In genomic region chr5:31094100-31094798, GRCm38 (mm10) we compare ENCODE assay signal across 8 mouse cellular contexts. TPM values are rescaled to one million over a fixed set of nuclear protein-coding genes. Genes with fewer than 3 reads are reported as not detected.
DNase-seq lines count a peak whose midpoint lies in the region; ATAC-seq and TF ChIP-seq lines count a peak whose summit lies in the region.

No protein-coding gene starts in this region.

- peak overlapping the region; percentile 68 for H3K4me2 ChIP-seq in lung, embryonic 14.5 days
- peak overlapping the region; percentile 13 for H3K4me2 ChIP-seq in embryonic facial prominence, embryonic 11.5 days (ENCODE audit: low read depth, low read length)
- H3K4me2 ChIP-seq in intestine, postnatal 0 days (replicated peaks; ENCODE audit: low read depth): peak overlapping the region; percentile 79
- peak overlapping the region; percentile 68 for H3K4me2 ChIP-seq in neural tube, embryonic 15.5 days

- no peak overlapping the region for H3K9ac ChIP-seq in lung, embryonic 14.5 days
- H3K9ac ChIP-seq in embryonic facial prominence, embryonic 11.5 days (replicated peaks; ENCODE audit: low read length): no peak overlapping the region
- H3K9ac ChIP-seq in intestine, postnatal 0 days (ENCODE audit: low read depth, low read length): no peak overlapping the region
- no peak overlapping the region for H3K9ac ChIP-seq in neural tube, embryonic 15.5 days (replicated peaks)

- TF ChIP-seq CTCF in lung, embryonic 14.5 days (IDR thresholded peaks at IDR 0.05; ENCODE audit: low read depth): no peak
- no peak for TF ChIP-seq CTCF in intestine, postnatal 0 days (IDR thresholded peaks at IDR 0.05; ENCODE audit: low read depth)

- H3K9me3 ChIP-seq in lung, embryonic 14.5 days (ENCODE audit: low read depth, low read length): no peaks in the 10 kb centered on the region
- no peaks in the 10 kb centered on the region for H3K9me3 ChIP-seq in embryonic facial prominence, embryonic 11.5 days (replicated peaks; ENCODE audit: control insufficient read depth, low read length)
- H3K9me3 ChIP-seq in intestine, postnatal 0 days (ENCODE audit: control insufficient read depth): no peaks in the 10 kb centered on the region
- H3K9me3 ChIP-seq in neural tube, embryonic 15.5 days (replicated peaks): no peaks in the 10 kb centered on the region

- 3% methylated on average over 29 of the region's 29 CpGs for WGBS in lung, embryonic 14.5 days
- 2% methylated on average over 29 of the region's 29 CpGs for WGBS in embryonic facial prominence, embryonic 11.5 days
- WGBS in intestine, postnatal 0 days: 2% methylated on average over 29 of the region's 29 CpGs
- WGBS in neural tube, embryonic 15.5 days: 1% methylated on average over 29 of the region's 29 CpGs

- H3K4me1 ChIP-seq in lung, embryonic 14.5 days (ENCODE audit: insufficient read depth): peaks cover 4% of the 10 kb centered on the region; the same call in 1 of the 2 replicates
- H3K4me1 ChIP-seq in embryonic facial prominence, embryonic 11.5 days (ENCODE audit: control insufficient read depth, insufficient read depth, low read length): peaks cover 4% of the 10 kb centered on the region
- H3K4me1 ChIP-seq in intestine, postnatal 0 days (replicated peaks; ENCODE audit: control insufficient read depth, insufficient read depth, low read length): peaks cover 3% of the 10 kb centered on the region; the same call in 1 of the 2 replicates
- peaks cover 54% of the 10 kb centered on the region for H3K4me1 ChIP-seq in neural tube, embryonic 15.5 days

- no peak for ATAC-seq in lung, embryonic 14.5 days (ENCODE audit: insufficient read depth)
- no peak for ATAC-seq in embryonic facial prominence, embryonic 11.5 days (replicated peaks; ENCODE audit: insufficient number of reproducible peaks, low FRiP score, low TSS enrichment, low read depth)
- ATAC-seq in intestine, postnatal 0 days: no peak
- ATAC-seq in neural tube, embryonic 15.5 days (ENCODE audit: low FRiP score): no peak

- DNase-seq in lung, embryonic 14.5 days: no peak
- DNase-seq in lung, postnatal 36 days: no peak
- DNase-seq in embryonic facial prominence, embryonic 11.5 days (ENCODE audit: low spot score): peak; percentile 62
- DNase-seq in yolk sac, embryonic 10.5 days (ENCODE audit: low spot score): no peak
- no peak for DNase-seq in cerebellum, postnatal 25 days
- no peak for DNase-seq in cerebellum, postnatal 4 days (ENCODE audit: low spot score in 2 of 2)

- H3K4me3 ChIP-seq in lung, embryonic 14.5 days (ENCODE audit: low read depth, low read length): peak overlapping the region; percentile 31
- peak overlapping the region; percentile 12 for H3K4me3 ChIP-seq in embryonic facial prominence, embryonic 11.5 days (ENCODE audit: low read depth, low read length)
- H3K4me3 ChIP-seq in intestine, postnatal 0 days (ENCODE audit: low read depth, low read length): peak overlapping the region; percentile 47
- peak overlapping the region; percentile 53 for H3K4me3 ChIP-seq in neural tube, embryonic 15.5 days (replicated peaks)

- H3K36me3 ChIP-seq in lung, embryonic 14.5 days (ENCODE audit: insufficient read depth): no peaks in the 10 kb centered on the region
- no peaks in the 10 kb centered on the region for H3K36me3 ChIP-seq in embryonic facial prominence, embryonic 11.5 days (replicated peaks; ENCODE audit: control insufficient read depth, insufficient read depth, low read depth, low read length)
- no peaks in the 10 kb centered on the region for H3K36me3 ChIP-seq in intestine, postnatal 0 days (ENCODE audit: control insufficient read depth, insufficient read depth)
- H3K36me3 ChIP-seq in neural tube, embryonic 15.5 days: no peaks in the 10 kb centered on the region

- H3K27ac ChIP-seq in lung, embryonic 14.5 days (ENCODE audit: low read depth): no peak overlapping the region
- no peak overlapping the region for H3K27ac ChIP-seq in embryonic facial prominence, embryonic 11.5 days (replicated peaks; ENCODE audit: low read depth, low read length)
- no peak overlapping the region for H3K27ac ChIP-seq in intestine, postnatal 0 days (ENCODE audit: low read depth, low read length)
- H3K27ac ChIP-seq in neural tube, embryonic 15.5 days (replicated peaks): no peak overlapping the region

- H3K27me3 ChIP-seq in lung, embryonic 14.5 days (ENCODE audit: insufficient read depth, low read length): peaks cover 85% of the 10 kb centered on the region
- H3K27me3 ChIP-seq in embryonic facial prominence, embryonic 11.5 days (ENCODE audit: control insufficient read depth, insufficient read depth, low read length): peaks cover 80% of the 10 kb centered on the region
- H3K27me3 ChIP-seq in intestine, postnatal 0 days (replicated peaks; ENCODE audit: control insufficient read depth, insufficient read depth, low read length): peaks cover 72% of the 10 kb centered on the region
- peaks cover 81% of the 10 kb centered on the region for H3K27me3 ChIP-seq in neural tube, embryonic 15.5 days (replicated peaks)

RNA-seq across cellular contexts. Expression of gene Dnajc5g, which starts 11.8 kb away (rescaled TPM):
- polyA plus RNA-seq in lung, embryonic 14.5 days (2014; fragmentation: Nextera tagmentation; extraction: Ambion mirVana): not detected in 2 replicates
- not detected in 2 replicates for polyA plus RNA-seq in embryonic facial prominence, embryonic 11.5 days (2014; fragmentation: Nextera tagmentation; extraction: Ambion mirVana)
- polyA plus RNA-seq in intestine, postnatal 0 days (2015; fragmentation: Nextera tagmentation; extraction: Ambion mirVana): not detected in 2 replicates
- polyA plus RNA-seq in neural tube, embryonic 15.5 days (2015; fragmentation: Nextera tagmentation; extraction: Ambion mirVana): not detected in 2 replicates

RNA-seq across cellular contexts. Expression of gene Slc30a3, which starts 13.8 kb away (rescaled TPM):
- polyA plus RNA-seq in lung, embryonic 14.5 days (2014; fragmentation: Nextera tagmentation; extraction: Ambion mirVana): 0.38 TPM in 1 of 2 replicates, not detected in the other
- 0.46 and 0.59 TPM in 2 replicates for polyA plus RNA-seq in embryonic facial prominence, embryonic 11.5 days (2014; fragmentation: Nextera tagmentation; extraction: Ambion mirVana)
- polyA plus RNA-seq in intestine, postnatal 0 days (2015; fragmentation: Nextera tagmentation; extraction: Ambion mirVana): 0.10 TPM in 1 of 2 replicates, not detected in the other
- polyA plus RNA-seq in neural tube, embryonic 15.5 days (2015; fragmentation: Nextera tagmentation; extraction: Ambion mirVana): 44.9 and 55.5 TPM in 2 replicates

RNA-seq across cellular contexts. Expression of gene Trim54, which starts 22.3 kb away (rescaled TPM):
- polyA plus RNA-seq in lung, embryonic 14.5 days (2014; fragmentation: Nextera tagmentation; extraction: Ambion mirVana): 0.30 TPM in 1 of 2 replicates, not detected in the other
- not detected in 2 replicates for polyA plus RNA-seq in embryonic facial prominence, embryonic 11.5 days (2014; fragmentation: Nextera tagmentation; extraction: Ambion mirVana)
- polyA plus RNA-seq in intestine, postnatal 0 days (2015; fragmentation: Nextera tagmentation; extraction: Ambion mirVana): not detected in 2 replicates
- polyA plus RNA-seq in neural tube, embryonic 15.5 days (2015; fragmentation: Nextera tagmentation; extraction: Ambion mirVana): 0.33 and 1.5 TPM in 2 replicates

RNA-seq across cellular contexts. Expression of gene Cad, which starts 39.7 kb away (rescaled TPM):
- polyA plus RNA-seq in lung, embryonic 14.5 days (2014; fragmentation: Nextera tagmentation; extraction: Ambion mirVana): 38.0 and 43.4 TPM in 2 replicates
- 21.3 and 23.5 TPM in 2 replicates for polyA plus RNA-seq in embryonic facial prominence, embryonic 11.5 days (2014; fragmentation: Nextera tagmentation; extraction: Ambion mirVana)
- polyA plus RNA-seq in intestine, postnatal 0 days (2015; fragmentation: Nextera tagmentation; extraction: Ambion mirVana): 3.2 and 3.7 TPM in 2 replicates
- polyA plus RNA-seq in neural tube, embryonic 15.5 days (2015; fragmentation: Nextera tagmentation; extraction: Ambion mirVana): 11.6 and 13.5 TPM in 2 replicates

RNA-seq across cellular contexts. Expression of gene Ucn, which starts 44.4 kb away (rescaled TPM):
- not detected in 2 replicates for polyA plus RNA-seq in lung, embryonic 14.5 days (2014; fragmentation: Nextera tagmentation; extraction: Ambion mirVana)
- polyA plus RNA-seq in embryonic facial prominence, embryonic 11.5 days (2014; fragmentation: Nextera tagmentation; extraction: Ambion mirVana): not detected in 2 replicates
- polyA plus RNA-seq in intestine, postnatal 0 days (2015; fragmentation: Nextera tagmentation; extraction: Ambion mirVana): not detected in 2 replicates
- polyA plus RNA-seq in neural tube, embryonic 15.5 days (2015; fragmentation: Nextera tagmentation; extraction: Ambion mirVana): 0.41 TPM in 1 of 2 replicates, not detected in the other

Comparison
In these comparisons a context has a peak if more than half of its experiments do, and no peak if none do; other contexts are left out.
1. H3K4me2 ChIP-seq: peak in every context shown above with its lines; median percentile 79 in intestine, postnatal 0 days; 68 in lung, embryonic 14.5 days; 68 in neural tube, embryonic 15.5 days; 13 in embryonic facial prominence, embryonic 11.5 days.
2. RNA of gene Slc30a3, which starts 13.8 kb away (polyA plus RNA-seq): 44.9 to 55.5 TPM in neural tube, embryonic 15.5 days; 0.46 to 0.59 TPM in embryonic facial prominence, embryonic 11.5 days, 0.38 TPM in lung, embryonic 14.5 days and 0.10 TPM in intestine, postnatal 0 days; every median in the first group is over 10 times any median in the second.
3. Peak in every context shown above with its lines, with median percentiles within 50 percentile points of each other: H3K4me3 ChIP-seq.